Mouse (Mus musculus): Measurements from ENCODE around the gene Slc22a21. TPM values are rescaled to one million over a fixed set of nuclear protein-coding genes. Genes with fewer than 3 reads are reported as not detected.

Gene Slc22a21
- 0.42 TPM for polyA plus RNA-seq (2017; shearing (Covaris generic))

DNA sequence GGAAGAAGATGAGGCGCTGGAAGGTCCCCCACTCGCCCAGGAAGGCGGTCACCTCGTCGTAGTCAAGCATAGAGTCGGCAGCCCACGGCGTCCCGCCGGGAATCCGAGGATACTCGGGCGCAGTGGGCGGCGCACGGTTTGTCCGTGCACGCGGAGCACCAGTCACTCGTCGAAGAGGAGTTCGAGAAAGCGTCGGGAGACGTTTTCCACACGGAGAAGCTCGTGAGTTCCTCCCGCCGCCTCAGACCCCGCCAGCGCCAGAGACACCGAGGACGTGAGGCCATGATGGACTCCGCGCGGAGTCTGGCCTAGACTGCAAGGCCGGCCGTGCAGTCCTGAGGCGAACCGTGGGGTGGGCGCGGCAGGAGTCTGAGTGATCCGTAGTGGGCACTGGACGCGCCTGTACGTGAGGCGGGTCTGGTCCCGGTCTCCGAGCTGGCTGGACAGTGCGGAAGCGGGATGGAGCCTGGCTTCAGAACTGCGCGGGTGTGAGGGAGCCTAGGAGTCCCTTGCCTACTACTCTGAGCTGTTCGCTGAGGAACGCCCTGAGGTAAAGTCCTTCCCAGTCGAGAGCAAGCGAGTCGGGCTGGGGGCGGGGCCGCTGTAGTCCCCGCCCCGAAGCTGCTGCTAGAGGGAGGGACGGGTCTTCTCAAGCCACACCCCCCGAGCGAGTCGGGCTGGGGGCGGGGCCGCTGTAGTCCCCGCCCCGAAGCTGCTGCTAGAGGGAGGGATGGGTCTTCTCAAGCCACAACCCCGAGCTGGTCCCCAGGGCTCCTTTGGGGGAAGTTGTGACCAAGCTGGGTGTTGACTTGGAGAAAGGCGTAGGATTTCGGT is at the start of gene Slc22a21:
Gene Slc22a21 (minus strand): TSS at position 545 of the 834 bp plus-strand sequence.

GRCm38 (mm10) chr11:54028044-54028951 is 48.2 kb upstream of the Slc22a21 start, which contains the start of gene Slc22a4:
TSS of gene Slc22a4 (minus strand) at chr11:54028090.

Other genes with a start within 250 kb of the Slc22a21 start
- 464 TPM for gene Irf1, start 210.3 kb downstream of the Slc22a21 start, polyA plus RNA-seq (2017; shearing (Covaris generic))
- gene Gm17334, start 207.1 kb downstream of the Slc22a21 start, polyA plus RNA-seq (2017; shearing (Covaris generic)): 3.6 TPM
- gene Gm12216, start 121.1 kb downstream of the Slc22a21 start, polyA plus RNA-seq (2017; shearing (Covaris generic)): 38.1 TPM
- 36.4 TPM for gene Slc22a5, start 88.7 kb downstream of the Slc22a21 start, polyA plus RNA-seq (2017; shearing (Covaris generic))
- gene Slc22a4, start 47.8 kb upstream of the Slc22a21 start, polyA plus RNA-seq (2017; shearing (Covaris generic)): 0.27 TPM
- gene Pdlim4, start 88.7 kb upstream of the Slc22a21 start, polyA plus RNA-seq (2017; shearing (Covaris generic)): 1.2 TPM
- not detected for gene P4ha2, start 119.8 kb upstream of the Slc22a21 start, polyA plus RNA-seq (2017; shearing (Covaris generic))

Measured in activated CD4-positive, CD25-positive, alpha-beta regulatory T cell, adult 9 weeks (primary cell).